Mouse (Mus musculus): ENCODE data around the gene Dcun1d2. TPM values are rescaled to one million over a fixed set of nuclear protein-coding genes. Genes with fewer than 3 reads are reported as not detected.

The Dcun1d2 gene
- polyA plus RNA-seq, 1 experiment from 2014 or later: 30.9 TPM

- Histone ChIP-seq H3K4me2 (ENCODE audit: low read length) (no peak overlapping the region), H3K36me3 (ENCODE audit: control insufficient read depth, insufficient read depth, low read length) (peaks cover 65% of the 10 kb centered on the region), H3K9ac (ENCODE audit: low read length) (no peak overlapping the region), H3K9me3 (ENCODE audit: control insufficient read depth, low read length) (no peaks in the 10 kb centered on the region), H3K4me3 (ENCODE audit: control insufficient read depth in 1 of 2, insufficient read depth in 1 of 2, low read depth in 1 of 2, low read length in 2 of 2) (no peak overlapping the region), H3K4me1 (ENCODE audit: control insufficient read depth in 2 of 2, insufficient read depth in 2 of 2, low read length in 2 of 2) (peaks cover 10 to 12% of the 10 kb centered on the region in 2 experiments), H3K27ac (replicated peaks in 1 of 2; ENCODE audit: control insufficient read depth in 1 of 2, insufficient read depth in 1 of 2, low read depth in 2 of 2, low read length in 2 of 2) (no peak overlapping the region), H3K27me3 (ENCODE audit: control insufficient read depth, insufficient read depth, low read length) (no peaks in the 10 kb centered on the region)
- ATAC-seq (ENCODE audit: insufficient number of reproducible peaks, insufficient read depth, low FRiP score, low read depth): no peak
- 82% methylated on average over 13 of the region's 13 CpGs for WGBS
Observed at GRCm38 (mm10) chr8:13234803-13235202, 53.1 kb downstream of the Dcun1d2 start.

GRCm38 (mm10) chr8:13230471-13230870 lies 57.5 kb downstream of the Dcun1d2 start:
- Histone ChIP-seq H3K27me3 (ENCODE audit: control insufficient read depth, insufficient read depth, low read length) (no peaks in the 10 kb centered on the region), H3K4me2 (ENCODE audit: low read length) (no peak overlapping the region), H3K9ac (ENCODE audit: low read length) (peak overlapping the region; percentile 27), H3K4me3 (ENCODE audit: control insufficient read depth in 1 of 2, insufficient read depth in 1 of 2, low read depth in 1 of 2, low read length in 2 of 2) (no peak overlapping the region), H3K27ac (replicated peaks in 1 of 2; ENCODE audit: control insufficient read depth in 1 of 2, insufficient read depth in 1 of 2, low read depth in 2 of 2, low read length in 2 of 2) (peak overlapping the region; percentile 24 to 86; a peak in 3 of 4 replicates), H3K9me3 (ENCODE audit: control insufficient read depth, low read length) (no peaks in the 10 kb centered on the region), H3K4me1 (ENCODE audit: control insufficient read depth in 2 of 2, insufficient read depth in 2 of 2, low read length in 2 of 2) (peaks cover 48 to 50% of the 10 kb centered on the region in 2 experiments), H3K36me3 (ENCODE audit: control insufficient read depth, insufficient read depth, low read length) (peaks cover 40% of the 10 kb centered on the region)
- ATAC-seq (ENCODE audit: insufficient number of reproducible peaks, insufficient read depth, low FRiP score, low read depth): no peak
- 43% methylated on average over 4 of the region's 4 CpGs for WGBS

DNA sequence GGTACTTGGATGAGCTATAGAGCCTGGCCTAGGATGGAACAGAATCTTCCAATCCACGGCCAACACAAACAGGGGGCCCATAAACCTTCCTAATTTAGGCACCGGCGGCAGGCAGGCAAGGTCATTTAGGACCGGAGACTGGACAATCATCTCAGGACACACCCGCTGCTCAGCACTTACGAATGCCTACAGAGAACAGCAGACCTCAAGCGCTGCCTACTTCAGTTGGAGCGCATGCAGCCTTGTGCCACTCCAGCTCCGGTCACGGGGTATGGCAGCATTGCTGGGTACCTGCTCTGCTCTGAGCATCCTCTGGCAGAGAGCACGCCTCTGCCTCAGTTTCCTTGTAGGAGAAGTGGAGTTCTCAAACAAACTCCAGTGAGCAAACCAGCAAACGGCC lies 58.1 kb downstream of the Dcun1d2 start:
- Histone ChIP-seq H3K9ac (ENCODE audit: low read length) (peak overlapping the region; percentile 53; the same call in 1 of the 2 replicates), H3K27me3 (ENCODE audit: control insufficient read depth, insufficient read depth, low read length) (no peaks in the 10 kb centered on the region), H3K4me3 (ENCODE audit: control insufficient read depth in 1 of 2, insufficient read depth in 1 of 2, low read depth in 1 of 2, low read length in 2 of 2) (no peak overlapping the region), H3K4me1 (ENCODE audit: control insufficient read depth in 2 of 2, insufficient read depth in 2 of 2, low read length in 2 of 2) (peaks cover 48 to 52% of the 10 kb centered on the region in 2 experiments), H3K27ac (replicated peaks in 1 of 2; ENCODE audit: control insufficient read depth in 1 of 2, insufficient read depth in 1 of 2, low read depth in 2 of 2, low read length in 2 of 2) (peak overlapping the region; percentile 6 to 86; a peak in 3 of 4 replicates), H3K36me3 (ENCODE audit: control insufficient read depth, insufficient read depth, low read length) (peaks cover 39% of the 10 kb centered on the region), H3K4me2 (ENCODE audit: low read length) (no peak overlapping the region), H3K9me3 (ENCODE audit: control insufficient read depth, low read length) (no peaks in the 10 kb centered on the region)
- ATAC-seq (ENCODE audit: insufficient number of reproducible peaks, insufficient read depth, low FRiP score, low read depth): no peak
- 43% methylated on average over 12 of the region's 12 CpGs for whole genome bisulfite sequencing

GRCm38 (mm10) chr8:13228923-13229610 lies 58.9 kb downstream of the Dcun1d2 start:
- Histone ChIP-seq H3K9me3 (ENCODE audit: control insufficient read depth, low read length) (no peaks in the 10 kb centered on the region), H3K4me1 (ENCODE audit: control insufficient read depth in 2 of 2, insufficient read depth in 2 of 2, low read length in 2 of 2) (peaks cover 48 to 52% of the 10 kb centered on the region in 2 experiments), H3K27me3 (ENCODE audit: control insufficient read depth, insufficient read depth, low read length) (no peaks in the 10 kb centered on the region), H3K9ac (ENCODE audit: low read length) (peak overlapping the region; percentile 53; the same call in 1 of the 2 replicates), H3K4me2 (ENCODE audit: low read length) (no peak overlapping the region), H3K36me3 (ENCODE audit: control insufficient read depth, insufficient read depth, low read length) (peaks cover 38% of the 10 kb centered on the region), H3K4me3 (ENCODE audit: control insufficient read depth in 1 of 2, insufficient read depth in 1 of 2, low read depth in 1 of 2, low read length in 2 of 2) (no peak overlapping the region), H3K27ac (replicated peaks in 1 of 2; ENCODE audit: control insufficient read depth in 1 of 2, insufficient read depth in 1 of 2, low read depth in 2 of 2, low read length in 2 of 2) (peak overlapping the region; percentile 6 to 86; a peak in 3 of 4 replicates)
- WGBS: 40% methylated on average over 9 of the region's 9 CpGs
- no peak for ATAC-seq (ENCODE audit: insufficient number of reproducible peaks, insufficient read depth, low FRiP score, low read depth)

- H3K9me3 ChIP-seq (ENCODE audit: control insufficient read depth, low read length): no peaks in the 10 kb centered on the region
- peaks cover 42% of the 10 kb centered on the region for H3K36me3 ChIP-seq (ENCODE audit: control insufficient read depth, insufficient read depth, low read length)
- peaks cover 48 to 52% of the 10 kb centered on the region in 2 experiments for H3K4me1 ChIP-seq (ENCODE audit: control insufficient read depth in 2 of 2, insufficient read depth in 2 of 2, low read length in 2 of 2)
- 0 out of 2 replicates have a peak, but pooled peaks have one; percentile 6 for ATAC-seq (ENCODE audit: insufficient number of reproducible peaks, insufficient read depth, low FRiP score, low read depth)
- H3K4me3 ChIP-seq (ENCODE audit: control insufficient read depth in 1 of 2, insufficient read depth in 1 of 2, low read depth in 1 of 2, low read length in 2 of 2): no peak overlapping the region
- peak overlapping the region; percentile 37; the same call in 1 of the 2 replicates for H3K4me2 ChIP-seq (ENCODE audit: low read length)
- H3K27ac ChIP-seq (replicated peaks in 1 of 2; ENCODE audit: control insufficient read depth in 1 of 2, insufficient read depth in 1 of 2, low read depth in 2 of 2, low read length in 2 of 2): peak overlapping the region; percentile 86 to 91
- H3K9ac ChIP-seq (ENCODE audit: low read length): peak overlapping the region; percentile 65
- WGBS: 36% methylated on average over 3 of the region's 3 CpGs
- H3K27me3 ChIP-seq (ENCODE audit: control insufficient read depth, insufficient read depth, low read length): no peaks in the 10 kb centered on the region
Observed at GRCm38 (mm10) chr8:13227184-13227583, 60.7 kb downstream of the Dcun1d2 start.

- peak overlapping the region; percentile 65 for H3K9ac ChIP-seq (ENCODE audit: low read length)
- H3K9me3 ChIP-seq (ENCODE audit: control insufficient read depth, low read length): no peaks in the 10 kb centered on the region
- WGBS: 29% methylated on average over 6 of the region's 6 CpGs
- H3K27me3 ChIP-seq (ENCODE audit: control insufficient read depth, insufficient read depth, low read length): no peaks in the 10 kb centered on the region
- H3K4me1 ChIP-seq (ENCODE audit: control insufficient read depth in 2 of 2, insufficient read depth in 2 of 2, low read length in 2 of 2): peaks cover 48 to 52% of the 10 kb centered on the region in 2 experiments
- peaks cover 43% of the 10 kb centered on the region for H3K36me3 ChIP-seq (ENCODE audit: control insufficient read depth, insufficient read depth, low read length)
- no peak overlapping the region for H3K4me3 ChIP-seq (ENCODE audit: control insufficient read depth in 1 of 2, insufficient read depth in 1 of 2, low read depth in 1 of 2, low read length in 2 of 2)
- H3K4me2 ChIP-seq (ENCODE audit: low read length): peak overlapping the region; percentile 37; the same call in 1 of the 2 replicates
- peak; percentile 28; the same call in 1 of the 2 replicates for ATAC-seq (ENCODE audit: insufficient number of reproducible peaks, insufficient read depth, low FRiP score, low read depth)
- peak overlapping the region; percentile 86 to 91 for H3K27ac ChIP-seq (replicated peaks in 1 of 2; ENCODE audit: control insufficient read depth in 1 of 2, insufficient read depth in 1 of 2, low read depth in 2 of 2, low read length in 2 of 2)
Observed at GRCm38 (mm10) chr8:13226288-13226687, 61.6 kb downstream of the Dcun1d2 start.

GRCm38 (mm10) chr8:13224426-13224825 lies 63.5 kb downstream of the Dcun1d2 start:
- Histone ChIP-seq H3K9ac (ENCODE audit: low read length) (no peak overlapping the region), H3K27ac (replicated peaks in 1 of 2; ENCODE audit: control insufficient read depth in 1 of 2, insufficient read depth in 1 of 2, low read depth in 2 of 2, low read length in 2 of 2) (no peak overlapping the region), H3K36me3 (ENCODE audit: control insufficient read depth, insufficient read depth, low read length) (peaks cover 56% of the 10 kb centered on the region), H3K4me3 (ENCODE audit: control insufficient read depth in 1 of 2, insufficient read depth in 1 of 2, low read depth in 1 of 2, low read length in 2 of 2) (no peak overlapping the region), H3K9me3 (ENCODE audit: control insufficient read depth, low read length) (no peaks in the 10 kb centered on the region), H3K4me2 (ENCODE audit: low read length) (no peak overlapping the region), H3K4me1 (ENCODE audit: control insufficient read depth in 2 of 2, insufficient read depth in 2 of 2, low read length in 2 of 2) (peaks cover 33 to 38% of the 10 kb centered on the region in 2 experiments), H3K27me3 (ENCODE audit: control insufficient read depth, insufficient read depth, low read length) (no peaks in the 10 kb centered on the region)
- 82% methylated on average over 9 of the region's 9 CpGs for WGBS
- no peak for ATAC-seq (ENCODE audit: insufficient number of reproducible peaks, insufficient read depth, low FRiP score, low read depth)
